Mouse (Mus musculus) spleen, adult 2 months (tissue): ENCODE data around the gene Speer4f1.

Experiments
- CTCF ChIP-seq: fragments of 200-500 bp; IDR thresholded peaks from 2 replicates; pipeline ENCODE4 v1.5.1; 2011; ENCODE audit warnings: mild to moderate bottlenecking, inconsistent platforms; ENCODE audit not compliant: insufficient read depth, insufficient read length, insufficient replicate concordance; ENCODE audit errors: extremely low read depth
- POLR2A ChIP-seq: fragments of 200-500 bp; IDR thresholded peaks from 2 replicates; pipeline ENCODE4 v1.6.1; 2011; ENCODE audit warnings: low read depth, low read length, inconsistent platforms

DNA sequence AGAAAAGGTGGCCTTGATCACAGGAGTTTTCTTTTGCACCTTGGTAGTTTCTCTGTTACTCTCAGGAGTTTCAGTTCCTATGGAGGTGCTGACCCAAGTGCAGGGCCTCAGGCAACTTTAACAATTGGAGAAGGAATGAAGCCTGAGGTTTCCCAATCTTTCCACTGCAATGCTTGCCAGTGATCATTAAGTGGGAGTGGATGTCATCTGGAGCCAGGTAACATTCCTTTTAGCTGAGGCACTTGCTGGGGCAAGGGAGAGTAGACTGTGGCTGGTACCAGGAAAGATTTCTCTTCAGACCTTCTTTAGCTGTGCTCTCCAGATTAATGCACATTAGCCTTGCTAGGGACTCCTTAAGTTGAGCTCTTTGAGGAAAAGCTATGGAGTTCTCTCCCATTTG is 29.6 kb downstream of the Speer4f1 start:
- TF ChIP-seq CTCF, result no peak
- TF ChIP-seq POLR2A, result no peak
